Mouse (Mus musculus): Measurements from ENCODE around the gene Mtmr4. TPM values are rescaled to one million over a fixed set of nuclear protein-coding genes. Genes with fewer than 3 reads are reported as not detected.
A peak's percentile ranks its signal among the peaks of the same experiment; 100 is the strongest.

Gene Mtmr4
- polyA plus RNA-seq, 1 experiment from 2014 or later = 53.4 TPM

DNA sequence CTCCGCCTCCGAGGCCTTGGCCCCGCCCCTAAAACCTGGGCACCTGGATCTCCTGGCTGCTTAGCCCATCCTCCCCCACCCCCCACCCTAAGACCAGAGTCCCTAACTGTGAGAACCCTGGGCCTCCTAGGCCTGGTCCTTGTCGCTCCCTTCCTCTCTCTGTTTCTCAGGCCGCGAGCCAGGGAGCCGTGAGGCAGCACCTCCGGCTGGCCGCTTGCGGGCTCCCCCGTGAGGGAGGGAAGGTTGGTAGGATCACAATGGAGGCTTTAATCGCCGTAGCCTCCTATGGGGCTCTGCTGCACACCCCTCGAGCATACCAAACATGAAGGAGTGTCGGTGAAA, 363 bp downstream of the Mtmr4 start:
- peak overlapping the region; percentile 68 for H3K9ac ChIP-seq
- ATAC-seq (ENCODE audit: low FRiP score) = no peak
- DNase-seq (ENCODE audit: low spot score) = no peak
- peaks cover 31% of the 10 kb centered on the region for H3K4me1 ChIP-seq (replicated peaks; ENCODE audit: control insufficient read depth, insufficient read depth, low read length)
- H3K4me3 ChIP-seq (replicated peaks; ENCODE audit: low read length) = peak overlapping the region; percentile 62
- 0% methylated on average over 12 of the region's 15 CpGs for WGBS
- H3K27ac ChIP-seq = peak overlapping the region; percentile 91
- H3K27me3 ChIP-seq (ENCODE audit: control insufficient read depth, insufficient read depth, low read length) = no peaks in the 10 kb centered on the region
- H3K4me2 ChIP-seq (replicated peaks) = peak overlapping the region; percentile 81
- H3K9me3 ChIP-seq (ENCODE audit: control insufficient read depth, low read length) = no peaks in the 10 kb centered on the region
- H3K36me3 ChIP-seq (replicated peaks; ENCODE audit: control insufficient read depth, insufficient read depth) = peaks cover 3% of the 10 kb centered on the region

DNA sequence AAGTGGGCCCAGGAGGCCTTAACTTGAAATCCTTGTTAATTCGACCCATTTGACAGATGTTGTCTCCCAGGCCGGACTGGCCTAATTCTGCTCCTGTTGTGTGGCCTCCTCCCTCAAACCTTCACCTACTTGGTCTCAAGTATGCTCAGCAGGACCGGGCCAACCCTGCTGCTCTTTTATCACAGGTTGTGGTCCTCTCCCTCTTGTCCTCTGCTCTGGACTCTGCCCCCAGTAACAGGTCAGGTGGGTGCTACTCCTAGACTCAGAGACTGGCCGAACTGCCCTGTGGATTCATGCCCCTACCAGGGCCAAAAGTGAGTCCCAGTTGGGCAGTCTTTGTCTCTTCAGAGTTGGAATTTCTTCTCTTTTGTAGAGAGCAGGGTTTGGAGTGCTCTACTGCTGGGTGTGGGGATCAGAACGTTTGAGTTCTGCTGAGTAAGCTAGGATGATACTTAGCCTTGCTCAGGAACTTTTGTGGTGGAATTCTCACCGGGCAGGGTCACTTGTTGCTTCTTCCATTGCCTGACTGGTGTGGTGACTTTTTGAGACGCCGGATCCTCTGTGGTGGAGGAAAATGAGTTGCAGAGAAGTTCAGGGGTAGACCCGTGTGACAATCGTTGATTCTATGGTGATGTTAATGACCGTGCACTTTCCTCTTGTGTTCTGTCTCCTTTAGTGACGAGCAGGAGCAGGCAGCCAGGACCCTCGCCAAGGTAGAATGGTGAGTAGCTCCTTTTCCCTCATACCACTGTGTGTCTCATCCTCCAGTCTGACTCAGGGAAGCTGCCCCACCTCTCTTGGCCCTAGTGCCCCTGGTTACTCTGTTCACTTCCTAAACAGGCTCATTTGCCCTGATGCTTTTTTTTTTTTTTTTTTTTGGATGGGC, 994 bp downstream of the Mtmr4 start:
- WGBS = 31% methylated on average over 13 of the region's 13 CpGs
- Histone ChIP-seq H3K9me3 (ENCODE audit: control insufficient read depth, low read length) (no peaks in the 10 kb centered on the region), H3K9ac (peak overlapping the region; percentile 68), H3K36me3 (replicated peaks; ENCODE audit: control insufficient read depth, insufficient read depth) (peaks cover 9% of the 10 kb centered on the region), H3K4me2 (replicated peaks) (peak overlapping the region; percentile 81), H3K27me3 (ENCODE audit: control insufficient read depth, insufficient read depth, low read length) (no peaks in the 10 kb centered on the region), H3K27ac (peak overlapping the region; percentile 91; the same call in 1 of the 2 replicates), H3K4me1 (replicated peaks; ENCODE audit: control insufficient read depth, insufficient read depth, low read length) (peaks cover 32% of the 10 kb centered on the region), H3K4me3 (replicated peaks; ENCODE audit: low read length) (peak overlapping the region; percentile 62)
- DNase-seq (ENCODE audit: low spot score) (no peak), ATAC-seq (ENCODE audit: low FRiP score) (no peak)

DNA sequence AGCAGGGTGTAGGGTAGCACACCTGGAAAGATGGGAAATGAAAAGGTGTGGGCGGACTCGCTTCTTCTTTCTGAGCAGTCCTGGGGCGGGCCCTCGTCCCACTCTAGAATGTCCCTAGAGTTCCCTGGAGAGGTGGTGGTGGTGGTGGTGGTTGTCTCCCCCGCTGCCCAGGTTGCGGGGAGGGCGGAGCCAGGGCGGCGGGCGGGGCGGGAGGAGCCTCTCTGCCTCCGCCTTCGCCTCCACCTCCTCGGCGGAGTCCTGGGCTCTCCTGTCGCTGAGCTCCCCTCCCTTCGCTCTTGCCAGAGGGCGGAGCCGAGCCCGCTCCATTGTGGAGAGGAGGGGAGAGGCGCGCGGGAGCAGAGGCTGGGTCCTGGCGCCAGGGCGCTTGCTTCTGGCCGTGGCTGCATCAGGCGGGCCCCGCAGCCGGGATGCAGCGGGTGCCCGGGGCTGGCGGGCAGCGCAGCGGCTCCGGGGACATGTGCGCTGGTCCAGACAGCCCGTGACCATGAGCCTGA, 3.4 kb downstream of the Mtmr4 start:
- Histone ChIP-seq H3K4me3 (replicated peaks; ENCODE audit: low read length) (peak overlapping the region; percentile 94), H3K27me3 (ENCODE audit: control insufficient read depth, insufficient read depth, low read length) (no peaks in the 10 kb centered on the region), H3K4me1 (replicated peaks; ENCODE audit: control insufficient read depth, insufficient read depth, low read length) (peaks cover 25% of the 10 kb centered on the region), H3K9me3 (ENCODE audit: control insufficient read depth, low read length) (no peaks in the 10 kb centered on the region), H3K27ac (peak overlapping the region; percentile 92), H3K9ac (peak overlapping the region; percentile 99), H3K4me2 (replicated peaks) (peak overlapping the region; percentile 88), H3K36me3 (replicated peaks; ENCODE audit: control insufficient read depth, insufficient read depth) (peaks cover 33% of the 10 kb centered on the region)
- DNase-seq (ENCODE audit: low spot score) = peak; percentile 83
- under 1% methylated on average over 24 of the region's 37 CpGs for WGBS
- ATAC-seq (ENCODE audit: low FRiP score) = peak; percentile 64

DNA sequence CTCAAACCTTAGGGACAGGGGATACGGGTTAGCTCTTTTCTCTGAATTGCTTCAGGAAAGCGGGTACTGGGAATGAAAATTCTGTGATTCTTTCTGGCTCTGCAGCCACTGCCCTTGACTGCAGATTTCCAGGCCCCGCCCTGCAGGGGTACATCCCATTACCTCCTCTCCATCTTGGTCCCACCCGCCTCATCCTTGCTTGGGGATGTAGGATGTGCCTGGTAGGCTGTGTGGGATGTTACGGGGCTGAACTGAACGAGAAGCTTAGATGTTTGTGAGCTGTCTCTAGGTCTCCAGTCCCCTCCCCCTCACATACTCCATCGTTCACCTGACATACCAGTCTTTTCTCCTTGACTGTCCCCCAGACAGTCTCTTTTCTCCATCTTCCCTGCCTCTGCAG, 4.0 kb downstream of the Mtmr4 start:
- no peaks in the 10 kb centered on the region for H3K27me3 ChIP-seq (ENCODE audit: control insufficient read depth, insufficient read depth, low read length)
- peak overlapping the region; percentile 92 for H3K27ac ChIP-seq
- H3K9me3 ChIP-seq (ENCODE audit: control insufficient read depth, low read length) = no peaks in the 10 kb centered on the region
- ATAC-seq (ENCODE audit: low FRiP score) (no peak), DNase-seq (ENCODE audit: low spot score) (no peak)
- H3K4me3 ChIP-seq (replicated peaks; ENCODE audit: low read length) = peak overlapping the region; percentile 94
- peak overlapping the region; percentile 99 for H3K9ac ChIP-seq
- peak overlapping the region; percentile 88 for H3K4me2 ChIP-seq (replicated peaks)
- WGBS = 6% methylated on average over 7 of the region's 7 CpGs
- H3K36me3 ChIP-seq (replicated peaks; ENCODE audit: control insufficient read depth, insufficient read depth) = peaks cover 39% of the 10 kb centered on the region
- peaks cover 20% of the 10 kb centered on the region for H3K4me1 ChIP-seq (replicated peaks; ENCODE audit: control insufficient read depth, insufficient read depth, low read length)

DNA sequence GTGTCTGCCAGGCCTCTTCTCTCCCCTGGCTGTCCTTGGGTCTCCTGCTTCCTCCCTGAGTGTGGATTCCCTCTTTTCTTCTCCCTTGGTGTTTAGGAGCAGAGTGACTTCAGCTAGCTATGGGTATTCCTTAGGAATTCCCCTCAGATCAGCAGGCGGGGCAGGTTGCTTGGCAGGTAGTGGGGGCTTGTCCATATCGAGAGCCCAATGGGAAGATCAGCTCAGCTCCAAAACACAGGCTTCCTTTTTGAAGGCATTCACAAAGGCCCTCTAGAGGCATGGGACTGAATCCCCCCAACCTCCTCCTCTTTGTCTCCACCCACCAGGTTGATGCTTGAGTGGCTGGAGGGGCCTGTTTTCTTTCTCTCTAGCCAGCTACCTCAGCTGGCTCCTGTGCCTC, 4.5 kb downstream of the Mtmr4 start:
- DNase-seq (ENCODE audit: low spot score) (peak; percentile 39), ATAC-seq (ENCODE audit: low FRiP score) (no peak)
- H3K36me3 ChIP-seq (replicated peaks; ENCODE audit: control insufficient read depth, insufficient read depth) = peaks cover 44% of the 10 kb centered on the region
- H3K9me3 ChIP-seq (ENCODE audit: control insufficient read depth, low read length) = no peaks in the 10 kb centered on the region
- H3K27me3 ChIP-seq (ENCODE audit: control insufficient read depth, insufficient read depth, low read length) = no peaks in the 10 kb centered on the region
- H3K4me1 ChIP-seq (replicated peaks; ENCODE audit: control insufficient read depth, insufficient read depth, low read length) = peaks cover 20% of the 10 kb centered on the region
- H3K4me3 ChIP-seq (replicated peaks; ENCODE audit: low read length) = peak overlapping the region; percentile 94
- H3K9ac ChIP-seq = peak overlapping the region; percentile 99
- WGBS = 9% methylated on average over 2 of the region's 2 CpGs
- peak overlapping the region; percentile 88 for H3K4me2 ChIP-seq (replicated peaks)
- H3K27ac ChIP-seq = peak overlapping the region; percentile 92

DNA sequence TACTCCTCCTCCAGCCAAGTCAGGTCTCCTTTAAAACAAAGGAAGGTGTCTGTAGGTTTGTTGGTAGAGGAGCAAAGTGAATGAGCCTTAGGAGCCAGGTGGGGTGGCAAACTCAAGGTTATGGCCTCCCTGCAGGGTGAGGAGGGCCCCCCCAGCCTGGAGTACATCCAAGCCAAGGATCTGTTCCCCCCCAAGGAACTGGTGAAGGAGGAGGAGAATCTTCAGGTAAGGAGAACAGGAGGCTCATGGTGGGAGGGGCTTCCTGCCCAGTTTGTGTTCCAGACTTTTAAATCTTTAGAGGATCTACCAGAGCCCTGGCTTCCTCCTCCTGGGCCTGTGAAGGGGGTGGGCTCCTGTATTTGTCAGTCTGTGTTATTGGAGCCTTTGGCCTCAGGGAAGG, 5.1 kb downstream of the Mtmr4 start:
- DNase-seq (ENCODE audit: low spot score) (no peak), ATAC-seq (ENCODE audit: low FRiP score) (no peak)
- Histone ChIP-seq H3K4me2 (replicated peaks) (peak overlapping the region; percentile 88), H3K9ac (peak overlapping the region; percentile 99), H3K4me1 (replicated peaks; ENCODE audit: control insufficient read depth, insufficient read depth, low read length) (peaks cover 20% of the 10 kb centered on the region), H3K36me3 (replicated peaks; ENCODE audit: control insufficient read depth, insufficient read depth) (peaks cover 50% of the 10 kb centered on the region), H3K4me3 (replicated peaks; ENCODE audit: low read length) (peak overlapping the region; percentile 94), H3K27me3 (ENCODE audit: control insufficient read depth, insufficient read depth, low read length) (no peaks in the 10 kb centered on the region), H3K9me3 (ENCODE audit: control insufficient read depth, low read length) (no peaks in the 10 kb centered on the region), H3K27ac (peak overlapping the region; percentile 92)

DNA sequence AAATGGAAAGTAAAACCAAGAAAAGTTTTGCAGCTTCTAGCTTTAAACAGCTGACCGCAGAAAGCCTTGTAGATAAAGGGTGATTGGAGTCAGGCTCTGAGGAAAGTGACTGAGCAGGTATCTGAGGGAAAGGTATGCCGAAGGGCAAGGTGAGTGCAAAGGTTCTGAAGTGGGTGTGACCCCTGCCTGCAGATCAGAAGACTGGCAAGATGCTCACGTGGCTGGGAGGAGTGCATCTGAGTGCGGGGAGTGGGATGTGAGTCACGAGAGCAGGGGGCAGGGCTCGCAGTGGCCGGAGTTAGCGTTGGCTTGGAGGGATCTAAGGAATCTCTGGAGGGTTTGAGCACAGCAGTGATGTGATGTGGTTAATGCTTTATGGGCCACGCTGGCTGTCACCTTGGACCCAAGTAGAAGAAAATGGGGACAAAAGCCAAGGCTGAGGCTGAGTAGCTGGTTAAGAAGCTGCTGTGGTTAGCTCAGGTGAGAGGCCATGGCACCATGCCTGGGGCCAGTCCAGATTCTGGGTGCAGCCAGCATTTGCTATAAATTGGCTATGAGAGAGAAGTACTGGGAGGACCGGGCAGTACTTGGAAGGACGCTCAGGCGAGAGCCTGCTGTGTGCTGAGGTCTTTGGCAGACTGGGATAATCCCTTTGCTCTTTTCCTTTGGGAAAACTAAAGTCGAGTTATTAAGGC, 7.6 kb downstream of the Mtmr4 start:
- no peak for ATAC-seq (ENCODE audit: low FRiP score)
- 89% methylated on average over 13 of the region's 13 CpGs for WGBS
- no peak overlapping the region for H3K9ac ChIP-seq
- no peak overlapping the region for H3K4me2 ChIP-seq (replicated peaks)
- no peaks in the 10 kb centered on the region for H3K27me3 ChIP-seq (ENCODE audit: control insufficient read depth, insufficient read depth, low read length)
- no peak overlapping the region for H3K27ac ChIP-seq
- peaks cover 75% of the 10 kb centered on the region for H3K36me3 ChIP-seq (replicated peaks; ENCODE audit: control insufficient read depth, insufficient read depth)
- peaks cover 12% of the 10 kb centered on the region for H3K4me1 ChIP-seq (replicated peaks; ENCODE audit: control insufficient read depth, insufficient read depth, low read length)
- H3K4me3 ChIP-seq (replicated peaks; ENCODE audit: low read length) = no peak overlapping the region
- H3K9me3 ChIP-seq (ENCODE audit: control insufficient read depth, low read length) = no peaks in the 10 kb centered on the region
- DNase-seq (ENCODE audit: low spot score) = no peak

DNA sequence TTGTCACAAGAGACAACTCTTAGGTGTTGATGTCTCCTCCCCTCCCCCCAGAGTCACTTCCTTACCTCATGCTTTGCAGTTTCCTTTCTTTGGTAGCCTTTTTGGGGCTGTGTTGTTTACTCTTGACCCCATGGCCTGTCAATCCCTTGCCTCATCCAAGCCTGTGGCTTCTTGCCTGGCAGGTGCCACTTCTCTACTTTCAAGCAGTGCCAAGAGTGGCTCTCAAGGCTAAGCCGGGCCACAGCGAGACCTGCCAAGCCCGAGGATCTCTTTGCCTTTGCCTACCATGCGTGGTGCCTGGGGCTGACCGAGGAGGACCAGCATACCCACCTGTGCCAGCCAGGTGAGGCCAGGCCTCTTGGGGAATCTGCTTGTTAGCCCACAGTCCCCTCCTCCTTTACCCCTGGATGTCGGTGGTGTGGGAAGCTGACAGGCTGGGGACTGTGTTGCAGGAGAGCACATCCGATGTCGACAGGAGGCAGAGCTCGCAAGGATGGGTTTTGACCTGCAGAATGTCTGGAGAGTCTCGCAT, 8.4 kb downstream of the Mtmr4 start:
- ATAC-seq (ENCODE audit: low FRiP score) (no peak), DNase-seq (ENCODE audit: low spot score) (no peak)
- Histone ChIP-seq H3K4me3 (replicated peaks; ENCODE audit: low read length) (no peak overlapping the region), H3K27ac (no peak overlapping the region), H3K27me3 (ENCODE audit: control insufficient read depth, insufficient read depth, low read length) (no peaks in the 10 kb centered on the region), H3K4me1 (replicated peaks; ENCODE audit: control insufficient read depth, insufficient read depth, low read length) (peaks cover 12% of the 10 kb centered on the region), H3K9me3 (ENCODE audit: control insufficient read depth, low read length) (no peaks in the 10 kb centered on the region), H3K9ac (no peak overlapping the region), H3K4me2 (replicated peaks) (no peak overlapping the region), H3K36me3 (replicated peaks; ENCODE audit: control insufficient read depth, insufficient read depth) (peaks cover 83% of the 10 kb centered on the region)
- WGBS = 96% methylated on average over 10 of the region's 10 CpGs

DNA sequence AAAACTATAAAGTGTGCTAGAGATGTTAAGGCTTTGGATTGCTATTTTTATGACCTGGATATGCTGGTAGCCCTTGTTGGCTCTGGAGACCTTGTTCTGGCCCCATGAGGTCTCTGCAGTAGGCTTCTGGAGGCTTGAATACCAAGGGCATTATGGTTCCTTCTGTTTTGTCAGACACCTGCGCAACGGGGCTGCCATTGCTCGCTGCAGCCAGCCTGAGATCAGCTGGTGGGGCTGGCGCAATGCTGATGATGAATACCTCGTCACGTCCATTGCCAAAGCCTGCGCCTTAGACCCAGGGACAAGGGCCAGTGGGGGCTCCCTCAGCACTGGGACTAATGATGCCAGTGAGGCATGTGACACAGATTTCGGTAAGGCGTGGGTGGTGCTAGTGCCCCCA, 10.3 kb downstream of the Mtmr4 start:
- no peak overlapping the region for H3K4me3 ChIP-seq (replicated peaks; ENCODE audit: low read length)
- 92% methylated on average over 9 of the region's 9 CpGs for WGBS
- H3K27me3 ChIP-seq (ENCODE audit: control insufficient read depth, insufficient read depth, low read length) = no peaks in the 10 kb centered on the region
- H3K9ac ChIP-seq = no peak overlapping the region
- H3K4me1 ChIP-seq (replicated peaks; ENCODE audit: control insufficient read depth, insufficient read depth, low read length) = peaks cover 3% of the 10 kb centered on the region
- no peaks in the 10 kb centered on the region for H3K9me3 ChIP-seq (ENCODE audit: control insufficient read depth, low read length)
- no peak overlapping the region for H3K4me2 ChIP-seq (replicated peaks)
- ATAC-seq (ENCODE audit: low FRiP score) = no peak
- no peak for DNase-seq (ENCODE audit: low spot score)
- H3K27ac ChIP-seq = no peak overlapping the region
- H3K36me3 ChIP-seq (replicated peaks; ENCODE audit: control insufficient read depth, insufficient read depth) = peaks cover 100% of the 10 kb centered on the region
